Mouse (Mus musculus) liver, postnatal 0 days (tissue): ENCODE data around the gene Uhrf1bp1.

Experiments
- CTCF ChIP-seq: sonication (generic); IDR thresholded peaks from 2 replicates; pipeline ENCODE4 v1.5.1; 2016; ENCODE audit warnings: antibody characterized with exemption, low read depth
- EP300 ChIP-seq: IDR thresholded peaks from 2 replicates; pipeline ENCODE4 v1.6.1; 2016; ENCODE audit warnings: antibody characterized with exemption, low read depth, mild to moderate bottlenecking

GRCm38 (mm10) chr17:27935091-27935490, 78.8 kb downstream of the Uhrf1bp1 start:
- no peak for TF ChIP-seq CTCF
- TF ChIP-seq EP300, result no peak
